Mouse (Mus musculus) layer of hippocampus, adult 8-10 months (tissue): ENCODE results near the gene Smg6. TPM values are rescaled to one million over a fixed set of nuclear protein-coding genes. Genes with fewer than 3 reads are reported as not detected.
"Not testable (repeated sequence)": the region's sequence is repeated elsewhere in the genome, so short reads cannot be mapped to it uniquely, and the experiment has no call there.

Experiments
- DNase-seq, 2 experiments: peaks; one replicate each; pipeline ENCODE4 v3.0.0; 2022; ENCODE audit warnings: low spot score in 2 of 2
- total RNA-seq, 4 experiments: library from RNA; stranded (reverse); gene quantifications; 2 replicates each; pipeline ENCODE4 v1.2.4; 2022

Smg6 gene
- total RNA-seq, 4 experiments from 2014 or later, result 32.4 to 38.8 (median 36.3) TPM

GRCm38 (mm10) chr11:74992427-74992987 is 66.9 kb downstream of the Smg6 start:
- peak in 1 of 2 experiments; percentile 26 for DNase-seq

- no peak for DNase-seq
These were observed 68.5 kb downstream of the Smg6 start for GRCm38 (mm10) chr11:74994141-74994540.

- no peak for DNase-seq
These were observed 69.2 kb downstream of the Smg6 start for GRCm38 (mm10) chr11:74994856-74995255.

GRCm38 (mm10) chr11:74996482-74996881 is 70.9 kb downstream of the Smg6 start:
- DNase-seq, result no peak

- no peak for DNase-seq
These were observed 75.4 kb downstream of the Smg6 start for GRCm38 (mm10) chr11:75000869-75001653.

GRCm38 (mm10) chr11:75008270-75008669 is 82.6 kb downstream of the Smg6 start:
- DNase-seq, result no peak

- DNase-seq, result not testable (repeated sequence)
These were observed 83.9 kb downstream of the Smg6 start for GRCm38 (mm10) chr11:75009537-75009936.

- peak in 1 of 2 experiments; percentile 45 for DNase-seq
These were observed 87.5 kb downstream of the Smg6 start for GRCm38 (mm10) chr11:75012997-75013694.

GRCm38 (mm10) chr11:75013764-75014695 is 88.4 kb downstream of the Smg6 start:
- no peak for DNase-seq

- no peak for DNase-seq
These were observed 89.2 kb downstream of the Smg6 start for GRCm38 (mm10) chr11:75014816-75015215.

- peak in 1 of 2 experiments; percentile 18 for DNase-seq
These were observed 89.8 kb downstream of the Smg6 start for GRCm38 (mm10) chr11:75015453-75015871.

- no peak for DNase-seq
These were observed 90.8 kb downstream of the Smg6 start for GRCm38 (mm10) chr11:75016309-75016860.

GRCm38 (mm10) chr11:75017831-75018230 is 92.2 kb downstream of the Smg6 start:
- DNase-seq, result no peak

GRCm38 (mm10) chr11:75026977-75027376 is 101.4 kb downstream of the Smg6 start:
- DNase-seq, result no peak

GRCm38 (mm10) chr11:75027616-75028015 is 102.0 kb downstream of the Smg6 start:
- no peak for DNase-seq

GRCm38 (mm10) chr11:75031251-75031650 is 105.6 kb downstream of the Smg6 start:
- no peak for DNase-seq

- no peak for DNase-seq
These were observed 107.3 kb downstream of the Smg6 start for GRCm38 (mm10) chr11:75032946-75033345.

- no peak for DNase-seq
These were observed 108.0 kb downstream of the Smg6 start for GRCm38 (mm10) chr11:75033581-75034067.

- DNase-seq, result no peak
These were observed 108.5 kb downstream of the Smg6 start for GRCm38 (mm10) chr11:75034104-75034503.

GRCm38 (mm10) chr11:75044333-75044732 is 118.7 kb downstream of the Smg6 start:
- no peak for DNase-seq

GRCm38 (mm10) chr11:75045822-75046221 is 120.2 kb downstream of the Smg6 start:
- no peak for DNase-seq
